Mouse (Mus musculus): ENCODE data around the gene Fndc3b. TPM values are rescaled to one million over a fixed set of nuclear protein-coding genes. Genes with fewer than 3 reads are reported as not detected.

Gene Fndc3b
- polyA plus RNA-seq, 1 experiment, result 0.78 TPM

DNA sequence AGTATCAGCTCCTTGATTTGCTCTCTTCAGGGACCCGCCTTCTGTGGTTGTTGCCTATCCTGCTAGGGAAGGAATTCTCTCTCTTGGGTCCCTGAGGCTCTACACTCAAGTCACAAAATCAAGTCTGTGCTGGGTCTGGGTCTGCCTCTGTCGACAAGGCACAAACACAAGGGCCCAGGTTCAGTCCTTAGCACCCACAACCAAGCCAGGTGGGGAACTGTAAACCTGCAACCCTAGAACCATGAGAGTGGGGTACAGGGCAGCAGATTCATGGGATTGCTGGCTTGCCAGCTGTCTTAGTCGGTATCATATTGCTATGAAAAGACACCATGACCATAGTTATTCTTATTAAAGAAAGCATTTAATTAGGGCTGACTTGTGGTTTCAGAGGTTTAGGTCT, 121.8 kb downstream of the Fndc3b start:
- TF ChIP-seq GATA1 (IDR thresholded peaks at IDR 0.05; ENCODE audit: borderline replicate concordance, low read length) (no peak), FLI1 (IDR thresholded peaks at IDR 0.05; ENCODE audit: low read length) (no peak)
- Histone ChIP-seq H3K36me3 (replicated peaks; ENCODE audit: low read length) (no peaks in the 10 kb centered on the region), H3K9me3 (peaks cover 12% of the 10 kb centered on the region), H3K27me3 (replicated peaks) (no peaks in the 10 kb centered on the region), H3K4me3 (replicated peaks) (no peak overlapping the region), H3K4me1 (peaks cover 5% of the 10 kb centered on the region; the same call in 1 of the 2 replicates)

DNA sequence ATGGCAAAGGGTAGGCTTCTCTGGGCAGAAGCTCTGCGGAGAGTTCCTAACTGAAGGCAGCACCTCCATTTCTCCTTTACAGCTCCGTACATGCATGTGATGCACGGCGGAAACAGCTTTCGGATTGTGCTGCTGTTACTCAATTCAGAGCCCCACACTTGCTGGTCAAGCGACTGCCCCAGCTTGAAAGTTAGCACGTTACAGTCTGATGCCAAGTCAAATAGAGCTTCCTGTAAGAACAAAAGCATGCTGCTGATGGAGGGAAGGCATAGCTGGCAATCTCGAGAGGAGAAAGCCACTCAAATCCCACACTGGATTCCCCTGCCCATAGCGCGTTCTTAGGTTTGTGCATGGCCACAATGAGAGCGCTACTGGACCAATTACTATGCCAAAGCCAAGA, 122.5 kb downstream of the Fndc3b start:
- Histone ChIP-seq H3K4me1 (peaks cover 6% of the 10 kb centered on the region; the same call in 1 of the 2 replicates), H3K27me3 (replicated peaks) (no peaks in the 10 kb centered on the region), H3K9me3 (peaks cover 12% of the 10 kb centered on the region), H3K4me3 (replicated peaks) (no peak overlapping the region), H3K36me3 (replicated peaks; ENCODE audit: low read length) (no peaks in the 10 kb centered on the region)
- TF ChIP-seq FLI1 (IDR thresholded peaks at IDR 0.05; ENCODE audit: low read length) (no peak), GATA1 (IDR thresholded peaks at IDR 0.05; ENCODE audit: borderline replicate concordance, low read length) (no peak)

DNA sequence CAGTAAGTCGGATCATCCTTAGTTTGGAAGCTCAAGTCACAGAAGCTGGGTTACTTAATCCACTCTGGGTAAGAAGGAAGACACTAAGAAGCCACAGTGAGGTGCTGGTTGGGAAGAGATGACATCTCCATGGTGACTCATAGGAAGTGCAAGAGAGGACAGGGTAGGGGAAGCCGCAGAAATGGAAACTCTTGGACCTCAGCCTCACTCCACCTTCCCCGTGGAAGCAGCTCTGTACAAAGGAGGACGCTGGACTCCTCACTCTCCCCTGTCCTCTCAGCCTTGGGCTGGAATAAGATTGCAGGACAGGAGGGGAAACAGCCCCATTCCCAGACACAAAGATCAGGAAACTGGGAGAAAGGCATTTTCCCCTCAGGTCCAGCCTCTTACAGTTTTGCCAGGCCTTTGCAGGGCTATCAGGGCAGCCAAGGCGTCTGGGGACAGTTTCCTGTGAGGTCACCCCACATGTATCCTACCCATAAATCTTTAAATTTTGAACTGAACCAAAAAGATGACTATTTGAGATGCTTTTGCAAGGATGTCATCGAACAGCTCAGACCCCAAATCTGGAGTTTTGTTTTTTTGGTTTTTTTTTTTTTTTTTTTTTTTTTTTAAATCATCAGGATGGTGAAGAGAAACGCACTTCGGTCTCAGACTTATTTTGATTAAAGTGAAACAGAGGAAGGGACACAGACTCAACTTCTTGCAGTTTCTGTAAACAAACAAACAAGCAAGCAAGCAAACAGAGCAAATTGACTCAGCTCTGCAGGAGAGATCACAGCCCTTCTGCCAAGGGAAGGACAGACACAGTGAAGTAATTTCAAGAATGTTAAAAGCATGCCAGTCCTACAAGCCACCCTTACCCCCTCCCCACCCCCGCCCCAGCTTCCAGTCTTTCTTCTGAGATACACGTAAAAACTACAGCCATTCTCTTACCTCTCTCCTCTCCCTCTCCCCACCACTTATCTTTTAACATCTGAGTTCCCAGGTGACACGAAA, 126.2 kb downstream of the Fndc3b start:
- no peaks in the 10 kb centered on the region for H3K27me3 ChIP-seq (replicated peaks)
- TF ChIP-seq FLI1 (IDR thresholded peaks at IDR 0.05; ENCODE audit: low read length) (no peak), GATA1 (IDR thresholded peaks at IDR 0.05; ENCODE audit: borderline replicate concordance, low read length) (no peak)
- H3K36me3 ChIP-seq (replicated peaks; ENCODE audit: low read length), result no peaks in the 10 kb centered on the region
- H3K4me3 ChIP-seq (replicated peaks), result no peak overlapping the region
- no peaks in the 10 kb centered on the region for H3K9me3 ChIP-seq
- H3K4me1 ChIP-seq, result peaks cover 6% of the 10 kb centered on the region; the same call in 1 of the 2 replicates

DNA sequence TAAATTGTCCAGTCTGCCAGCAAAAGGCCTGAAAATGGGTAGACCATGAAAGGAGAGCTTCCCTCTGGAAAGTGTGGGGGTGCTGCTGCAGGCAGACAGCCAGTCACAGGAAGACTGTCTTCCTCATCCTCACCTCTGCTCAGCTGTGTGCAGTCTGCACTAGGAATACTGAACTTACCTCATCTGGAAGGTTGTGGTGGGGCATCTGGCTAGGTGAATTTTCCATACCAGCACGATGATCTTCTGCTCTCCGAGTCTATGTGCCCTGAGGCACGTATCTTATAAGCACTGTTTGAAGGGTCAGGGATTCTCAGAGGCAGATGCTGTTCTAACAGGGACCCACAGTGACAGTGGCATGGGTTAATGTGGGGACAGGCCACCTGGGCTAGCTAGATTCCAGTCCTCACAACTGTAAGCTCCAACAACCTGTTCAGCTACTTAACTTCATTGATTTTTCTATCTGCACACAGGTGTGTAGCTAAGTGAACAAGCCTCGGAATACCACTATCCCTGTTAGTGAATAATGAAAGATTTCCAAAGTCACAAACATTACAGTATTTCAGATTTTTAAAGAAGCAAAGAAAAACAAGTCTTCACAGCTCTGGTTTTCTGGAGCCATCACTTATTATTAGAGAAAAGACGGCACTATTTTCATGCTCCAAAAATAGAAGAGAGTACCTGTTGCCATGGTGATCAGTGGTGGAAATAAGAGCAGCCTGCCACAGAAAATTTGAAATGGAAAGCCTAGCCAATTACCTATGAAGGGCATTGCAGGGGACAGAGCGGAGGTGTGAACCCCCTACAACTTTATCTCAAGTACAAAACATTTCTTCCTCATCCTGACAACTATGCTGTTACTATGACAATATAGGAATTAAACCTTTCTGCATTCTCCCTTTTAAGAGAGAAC, 128.9 kb downstream of the Fndc3b start:
- Histone ChIP-seq H3K4me3 (replicated peaks) (no peak overlapping the region), H3K27me3 (replicated peaks) (no peaks in the 10 kb centered on the region), H3K9me3 (no peaks in the 10 kb centered on the region), H3K36me3 (replicated peaks; ENCODE audit: low read length) (no peaks in the 10 kb centered on the region), H3K4me1 (peaks cover 6% of the 10 kb centered on the region; the same call in 1 of the 2 replicates)
- no peak for TF ChIP-seq FLI1 (IDR thresholded peaks at IDR 0.05; ENCODE audit: low read length)
- no peak for TF ChIP-seq GATA1 (IDR thresholded peaks at IDR 0.05; ENCODE audit: borderline replicate concordance, low read length)

DNA sequence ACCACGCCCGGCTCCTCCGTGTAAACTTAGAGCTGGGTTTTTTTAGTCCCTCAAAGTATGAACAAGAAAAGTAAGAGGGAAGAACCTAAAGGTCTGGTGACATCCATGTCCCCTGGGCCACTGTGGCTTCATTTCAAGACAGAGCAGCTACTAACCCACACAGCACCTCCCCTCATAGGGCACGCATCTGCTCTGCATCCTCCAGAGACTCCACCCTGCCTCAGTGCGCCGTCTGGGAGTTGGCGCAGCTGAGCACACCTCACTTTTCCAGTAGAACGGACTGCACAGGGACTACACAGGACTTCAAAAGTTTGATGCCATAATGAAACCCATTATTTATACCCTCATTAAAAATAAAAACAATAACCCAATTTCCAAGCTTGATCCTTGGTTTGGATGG, 130.2 kb downstream of the Fndc3b start:
- Histone ChIP-seq H3K9me3 (no peaks in the 10 kb centered on the region), H3K4me3 (replicated peaks) (no peak overlapping the region), H3K36me3 (replicated peaks; ENCODE audit: low read length) (no peaks in the 10 kb centered on the region), H3K4me1 (peaks cover 6% of the 10 kb centered on the region; the same call in 1 of the 2 replicates), H3K27me3 (replicated peaks) (no peaks in the 10 kb centered on the region)
- TF ChIP-seq FLI1 (IDR thresholded peaks at IDR 0.05; ENCODE audit: low read length) (no peak), GATA1 (IDR thresholded peaks at IDR 0.05; ENCODE audit: borderline replicate concordance, low read length) (no peak)

DNA sequence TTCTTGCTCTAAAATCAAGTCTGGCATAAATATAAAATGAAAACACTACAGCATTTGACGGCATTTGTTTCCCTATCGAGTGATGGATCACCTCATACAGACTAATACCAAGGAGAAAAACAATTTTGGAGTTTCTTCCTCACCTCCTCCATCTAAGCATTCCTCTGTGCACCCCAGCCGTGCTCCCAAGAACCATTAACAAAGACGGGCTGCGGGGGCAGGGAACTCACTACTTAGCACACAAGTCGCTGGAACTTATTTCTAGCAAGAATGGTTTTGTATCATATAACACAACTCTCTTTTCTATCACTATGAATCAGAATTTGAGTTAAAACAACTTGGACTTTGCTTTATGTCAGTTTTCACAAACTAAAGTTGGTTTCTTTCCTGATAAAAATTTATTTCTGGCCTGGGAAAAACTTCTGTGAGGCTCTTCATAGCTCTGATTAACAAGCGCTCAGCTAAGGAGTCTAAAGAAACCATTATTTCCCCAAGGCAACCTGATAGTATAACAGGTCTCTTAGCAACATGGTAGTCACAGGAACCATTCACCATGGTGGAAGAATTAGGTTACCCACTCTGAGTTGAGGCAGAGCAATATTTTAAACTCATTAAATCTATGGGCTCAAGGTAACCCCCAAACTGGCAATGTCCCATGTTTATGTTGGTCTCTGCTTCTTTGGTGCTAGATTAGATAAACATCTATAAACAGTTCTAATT, 131.1 kb downstream of the Fndc3b start:
- Histone ChIP-seq H3K4me1 (peaks cover 6% of the 10 kb centered on the region; the same call in 1 of the 2 replicates), H3K9me3 (no peaks in the 10 kb centered on the region), H3K36me3 (replicated peaks; ENCODE audit: low read length) (no peaks in the 10 kb centered on the region), H3K27me3 (replicated peaks) (no peaks in the 10 kb centered on the region), H3K4me3 (replicated peaks) (no peak overlapping the region)
- TF ChIP-seq GATA1 (IDR thresholded peaks at IDR 0.05; ENCODE audit: borderline replicate concordance, low read length), result no peak
- TF ChIP-seq FLI1 (IDR thresholded peaks at IDR 0.05; ENCODE audit: low read length), result no peak

DNA sequence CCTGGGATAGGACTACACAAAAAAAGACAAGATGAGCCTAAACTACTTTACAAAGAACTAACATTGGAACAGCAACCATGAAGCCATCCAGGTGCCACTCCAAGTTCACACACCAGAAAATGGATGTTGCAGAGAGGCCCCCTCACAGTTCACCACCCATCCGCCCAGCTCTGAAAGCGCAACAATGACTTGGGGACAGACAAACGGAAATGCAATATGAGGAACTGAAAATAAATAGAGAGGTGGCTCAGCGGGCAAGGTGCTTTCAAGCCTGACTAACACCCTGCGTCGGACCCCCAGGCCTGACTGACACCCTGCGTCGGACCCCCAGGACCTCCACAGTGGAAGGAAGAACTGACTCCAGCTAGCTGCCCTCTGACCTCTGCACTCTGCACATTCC, 131.9 kb downstream of the Fndc3b start:
- H3K9me3 ChIP-seq, result no peaks in the 10 kb centered on the region
- TF ChIP-seq GATA1 (IDR thresholded peaks at IDR 0.05; ENCODE audit: borderline replicate concordance, low read length) (no peak), FLI1 (IDR thresholded peaks at IDR 0.05; ENCODE audit: low read length) (no peak)
- H3K4me1 ChIP-seq, result peaks cover under 1% of the 10 kb centered on the region; the same call in 1 of the 2 replicates
- no peaks in the 10 kb centered on the region for H3K27me3 ChIP-seq (replicated peaks)
- H3K36me3 ChIP-seq (replicated peaks; ENCODE audit: low read length), result no peaks in the 10 kb centered on the region
- H3K4me3 ChIP-seq (replicated peaks), result no peak overlapping the region

DNA sequence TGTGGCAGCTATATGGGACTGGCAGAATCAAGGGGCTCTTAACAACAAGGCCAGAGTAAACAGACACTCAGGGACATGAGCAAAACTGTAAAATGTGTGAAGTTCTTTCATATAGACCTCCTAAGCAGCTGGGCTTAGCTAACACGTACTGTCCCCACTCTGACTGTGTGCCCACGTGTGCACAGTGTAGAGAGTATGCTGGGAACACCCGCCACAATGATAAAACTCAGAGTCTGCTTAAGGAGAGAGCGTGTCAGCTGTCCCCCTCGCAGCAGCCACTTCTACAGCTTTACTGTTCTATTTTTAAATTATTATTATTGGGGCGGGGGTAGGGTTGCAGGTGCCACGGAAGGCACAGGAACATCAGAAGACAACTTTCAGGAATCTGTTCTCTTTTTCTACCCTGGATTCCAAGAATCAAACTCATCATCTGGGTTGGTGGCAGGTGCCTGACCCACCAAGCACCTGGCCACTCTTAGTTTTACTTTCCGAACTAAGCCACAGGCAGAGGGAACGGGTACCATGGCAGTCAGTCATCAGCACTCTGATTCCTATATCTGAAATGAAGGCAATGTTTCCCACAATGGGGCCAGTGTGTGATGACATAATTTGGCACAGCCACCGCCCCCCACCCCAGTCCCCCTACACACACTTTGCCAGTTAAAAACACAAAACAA, 133.6 kb downstream of the Fndc3b start:
- H3K4me1 ChIP-seq, result no peaks in the 10 kb centered on the region
- TF ChIP-seq GATA1 (IDR thresholded peaks at IDR 0.05; ENCODE audit: borderline replicate concordance, low read length) (no peak), FLI1 (IDR thresholded peaks at IDR 0.05; ENCODE audit: low read length) (no peak)
- H3K4me3 ChIP-seq (replicated peaks), result no peak overlapping the region
- H3K27me3 ChIP-seq (replicated peaks), result no peaks in the 10 kb centered on the region
- H3K9me3 ChIP-seq, result no peaks in the 10 kb centered on the region
- H3K36me3 ChIP-seq (replicated peaks; ENCODE audit: low read length), result no peaks in the 10 kb centered on the region
